Mouse (Mus musculus) E14TG2a.4 (cell line): ENCODE data around the gene Nt5c.
"Not testable (repeated sequence)": the region's sequence is repeated elsewhere in the genome, so short reads cannot be mapped to it uniquely, and the experiment has no call there.

Experiments used
- CTCF ChIP-seq: conservative IDR thresholded peaks from 2 replicates; pipeline ENCODE4 v1.5.1; 2014; ENCODE audit warnings: low read length
- NANOG ChIP-seq: IDR thresholded peaks from 2 replicates; pipeline ENCODE4 v1.6.1; 2014; ENCODE audit warnings: borderline replicate concordance, low read length, mixed read lengths
- POU5F1 ChIP-seq: IDR thresholded peaks from 2 replicates; pipeline ENCODE4 v1.6.1; 2014; ENCODE audit warnings: low read length, borderline replicate concordance

GRCm38 (mm10) chr11:115496559-115496958 is 4.9 kb upstream of the Nt5c start:
- not testable (repeated sequence) for TF ChIP-seq CTCF, POU5F1, NANOG
